Mouse (Mus musculus) bone marrow, adult 2 months (tissue): ENCODE data around the gene Patj. TPM values are rescaled to one million over a fixed set of nuclear protein-coding genes. Genes with fewer than 3 reads are reported as not detected.

Experiments
- H3K27ac ChIP-seq: fragments of 200-500 bp; 2 replicates; pipeline ENCODE4 v1.5.1; 2012; ENCODE audit warnings: low read depth, mild to moderate bottlenecking, control low read depth, inconsistent platforms, low read length; ENCODE audit not compliant: control insufficient read depth, poor library complexity, insufficient read depth
- H3K4me1 ChIP-seq: fragments of 200-500 bp; 2 replicates; pipeline ENCODE4 v1.6.1; 2011; ENCODE audit warnings: low read length; ENCODE audit not compliant: control insufficient read depth, insufficient read depth
- H3K4me3 ChIP-seq: fragments of 200-500 bp; replicated peaks from 2 replicates; pipeline ENCODE3; 2011; ENCODE audit warnings: mild to moderate bottlenecking, low read depth, low read length, control low read depth; ENCODE audit not compliant: control insufficient read depth
- CTCF ChIP-seq: fragments of 200-500 bp; IDR thresholded peaks from 2 replicates; pipeline ENCODE4 v1.5.1; 2011; ENCODE audit warnings: low read length, control low read depth; ENCODE audit not compliant: control insufficient read depth, insufficient read depth
- POLR2A ChIP-seq: fragments of 200-500 bp; IDR thresholded peaks from 2 replicates; pipeline ENCODE4 v1.6.1; 2011; ENCODE audit warnings: low read depth, mild to moderate bottlenecking, control low read depth, low read length, borderline replicate concordance; ENCODE audit not compliant: control insufficient read depth
- WGBS: fragments of 180-500 bp; shearing (Covaris S2); methylation state at CpG from one replicate; pipeline ENCODE4 v1.1.7; 2018; 5-methylcytosine and 5-hydroxymethylcytosine counted together
- polyA plus RNA-seq: library from polyadenylated mRNA; stranded (reverse); fragments of >200 nt; gene quantifications from 2 replicates; pipeline ENCODE4 v1.2.4, GENCODE M21; 2011; ENCODE audit warnings: low replicate concordance; ENCODE audit not compliant: missing spikeins, insufficient read depth, insufficient read length

Patj gene
- polyA plus RNA-seq, 1 experiment, result 2.8 TPM

GRCm38 (mm10) chr4:98635140-98635837 is 239.7 kb downstream of the Patj start:
- Histone ChIP-seq H3K27ac (no peak overlapping the region), H3K4me3 (no peak overlapping the region), H3K4me1 (no peaks in the 10 kb centered on the region)
- 82% methylated on average over 18 of the region's 18 CpGs for WGBS
- TF ChIP-seq POLR2A, result no peak
- no peak for TF ChIP-seq CTCF

DNA sequence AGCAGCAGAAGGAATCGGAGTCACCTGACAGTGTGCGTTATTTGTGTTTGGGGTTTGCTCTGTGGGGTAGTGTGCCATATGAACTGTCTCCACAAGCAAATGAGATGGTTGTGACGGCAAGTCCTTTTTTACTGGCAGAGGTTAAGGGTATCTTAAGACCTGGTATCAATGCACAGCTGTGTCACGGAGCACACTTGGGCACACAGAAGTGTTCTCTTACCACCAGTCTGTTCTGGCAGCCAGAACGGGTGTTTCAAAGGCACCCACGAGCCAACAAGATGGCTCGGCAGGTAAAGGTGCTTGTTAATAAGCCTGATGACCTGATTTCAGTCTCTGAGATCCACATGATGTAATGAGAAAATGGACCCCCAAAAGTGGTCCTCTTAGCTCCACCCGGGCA is 243.1 kb downstream of the Patj start:
- Histone ChIP-seq H3K4me3 (no peak overlapping the region), H3K27ac (no peak overlapping the region), H3K4me1 (no peaks in the 10 kb centered on the region)
- TF ChIP-seq POLR2A, result no peak
- no peak for TF ChIP-seq CTCF
- WGBS, result 90% methylated on average over 8 of the region's 8 CpGs

GRCm38 (mm10) chr4:98653650-98654049 is 258.1 kb downstream of the Patj start:
- Histone ChIP-seq H3K4me1 (no peaks in the 10 kb centered on the region), H3K27ac (no peak overlapping the region), H3K4me3 (no peak overlapping the region)
- TF ChIP-seq POLR2A (no peak), CTCF (no peak)
- WGBS, result 73% methylated on average over 7 of the region's 7 CpGs

GRCm38 (mm10) chr4:98654419-98654821 is 258.8 kb downstream of the Patj start:
- no peak overlapping the region for H3K27ac ChIP-seq
- WGBS, result 81% methylated on average over 2 of the region's 2 CpGs

GRCm38 (mm10) chr4:98656759-98657158 is 261.2 kb downstream of the Patj start:
- WGBS, result 81% methylated on average over 1 of the region's 1 CpGs
- H3K4me1 ChIP-seq, result no peaks in the 10 kb centered on the region
- H3K27ac ChIP-seq, result no peak overlapping the region
- H3K4me3 ChIP-seq, result no peak overlapping the region
- TF ChIP-seq POLR2A (no peak), CTCF (no peak)

More at GRCm38 (mm10) chr4:98654419-98654821, 258.8 kb downstream of the Patj start:
- no peak for TF ChIP-seq CTCF
- TF ChIP-seq POLR2A, result no peak
- Histone ChIP-seq H3K4me1 (no peaks in the 10 kb centered on the region), H3K4me3 (no peak overlapping the region)

GRCm38 (mm10) chr4:98659032-98659431 is 263.4 kb downstream of the Patj start:
- TF ChIP-seq POLR2A (no peak), CTCF (no peak)
- WGBS, result 88% methylated on average over 2 of the region's 2 CpGs

GRCm38 (mm10) chr4:98660534-98660933 is 264.9 kb downstream of the Patj start:
- no peak overlapping the region for H3K27ac ChIP-seq
- 71% methylated on average over 2 of the region's 2 CpGs for WGBS
- H3K4me3 ChIP-seq, result no peak overlapping the region
- H3K4me1 ChIP-seq, result no peaks in the 10 kb centered on the region
- TF ChIP-seq POLR2A, result no peak
- no peak for TF ChIP-seq CTCF

More at GRCm38 (mm10) chr4:98659032-98659431, 263.4 kb downstream of the Patj start:
- Histone ChIP-seq H3K4me3 (no peak overlapping the region), H3K27ac (no peak overlapping the region), H3K4me1 (no peaks in the 10 kb centered on the region)

GRCm38 (mm10) chr4:98665884-98666283 is 270.3 kb downstream of the Patj start:
- Histone ChIP-seq H3K4me1 (no peaks in the 10 kb centered on the region), H3K27ac (no peak overlapping the region), H3K4me3 (no peak overlapping the region)
- no peak for TF ChIP-seq POLR2A
- TF ChIP-seq CTCF, result no peak
- WGBS, result 80% methylated on average over 7 of the region's 7 CpGs
